Mouse (Mus musculus): ENCODE results near the gene Armh1. TPM values are rescaled to one million over a fixed set of nuclear protein-coding genes. Genes with fewer than 3 reads are reported as not detected.
"Not testable (repeated sequence)": the region's sequence is repeated elsewhere in the genome, so short reads cannot be mapped to it uniquely, and the experiment has no call there.

Armh1 gene
- total RNA-seq, 2 experiments from 2014 or later: not detected

- no peak for ATAC-seq (replicated peaks; ENCODE audit: low FRiP score, poor library complexity, severe bottlenecking)
These were observed 20.5 kb upstream of the Armh1 start for GRCm38 (mm10) chr4:117272459-117272858.

- peak; percentile 55; the same call in 1 of the 2 replicates for ATAC-seq (replicated peaks; ENCODE audit: low FRiP score, poor library complexity, severe bottlenecking)
These were observed 18.4 kb upstream of the Armh1 start for GRCm38 (mm10) chr4:117270278-117270677.

DNA sequence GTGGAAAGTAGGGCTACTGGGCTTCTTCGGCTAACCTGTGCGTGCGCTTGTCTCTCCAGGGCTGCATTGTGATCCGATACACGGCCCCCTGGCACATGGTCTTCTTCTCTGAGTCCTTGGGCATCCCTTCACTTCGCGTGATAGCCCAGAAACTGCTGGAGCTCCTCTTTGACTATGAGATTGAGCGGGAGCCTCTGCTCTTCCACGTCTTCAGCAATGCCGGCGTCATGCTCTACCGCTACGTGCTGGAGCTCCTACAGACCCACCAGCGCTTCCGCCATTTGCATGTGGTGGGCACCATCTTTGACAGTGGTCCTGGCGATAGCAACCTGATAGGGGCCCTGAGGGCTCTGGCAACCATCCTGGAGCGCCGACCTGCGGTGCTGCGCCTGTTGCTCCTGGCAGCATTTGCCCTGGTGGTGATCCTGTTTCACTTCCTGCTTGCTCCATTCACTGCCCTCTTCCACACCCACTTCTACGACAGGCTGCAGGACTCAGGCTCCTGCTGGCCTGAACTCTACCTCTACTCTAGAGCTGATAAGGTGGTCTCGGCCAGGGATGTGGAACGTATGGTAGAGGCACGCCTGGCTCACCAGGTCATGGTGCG, 16.0 kb upstream of the Armh1 start:
- ATAC-seq (replicated peaks; ENCODE audit: low FRiP score, poor library complexity, severe bottlenecking): no peak

DNA sequence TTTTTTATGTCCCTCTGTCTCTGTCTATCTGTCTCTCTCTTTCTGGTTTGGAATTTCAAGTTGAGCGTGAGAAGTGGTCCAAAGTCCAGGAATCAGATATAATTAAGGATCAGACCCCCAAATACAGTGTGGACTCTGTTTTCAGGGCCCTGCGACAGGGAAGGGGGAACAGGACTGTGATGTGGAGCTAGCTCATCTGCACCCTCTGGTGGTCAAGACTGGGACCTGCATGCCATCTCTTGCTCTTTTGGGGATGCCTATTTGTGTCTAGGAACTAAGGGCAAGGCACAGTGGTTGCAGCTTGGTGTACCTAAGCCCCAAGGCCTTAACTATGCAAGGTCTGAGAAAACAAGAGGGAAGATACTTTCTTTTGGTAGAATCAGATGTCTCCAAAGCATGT, 15.4 kb upstream of the Armh1 start:
- peak; percentile 56 for ATAC-seq (replicated peaks; ENCODE audit: low FRiP score, poor library complexity, severe bottlenecking)

DNA sequence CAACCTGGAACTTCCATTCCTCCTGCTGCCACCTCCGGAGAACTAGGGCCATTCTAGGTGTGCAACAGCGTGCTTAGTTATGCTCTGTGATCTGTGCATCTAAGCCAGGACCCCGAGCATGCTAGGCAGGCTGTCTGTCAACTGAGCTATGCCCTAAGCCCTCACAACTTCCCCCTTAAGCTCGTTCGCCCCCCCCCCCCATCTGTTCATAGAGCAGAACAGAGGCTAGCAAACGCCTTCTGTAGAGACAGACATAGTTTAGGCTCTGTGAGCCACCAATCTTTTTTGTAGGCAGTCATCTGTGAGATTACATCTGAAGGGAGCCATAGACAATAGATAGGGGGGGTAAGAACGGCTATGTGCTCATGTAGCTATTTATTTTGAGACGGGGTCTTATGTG, 11.1 kb upstream of the Armh1 start:
- ATAC-seq (replicated peaks; ENCODE audit: low FRiP score, poor library complexity, severe bottlenecking): no peak

GRCm38 (mm10) chr4:117262101-117262913, 10.4 kb upstream of the Armh1 start:
- ATAC-seq (replicated peaks; ENCODE audit: low FRiP score, poor library complexity, severe bottlenecking): no peak

GRCm38 (mm10) chr4:117261222-117261621, 9.3 kb upstream of the Armh1 start:
- ATAC-seq (replicated peaks; ENCODE audit: low FRiP score, poor library complexity, severe bottlenecking): no peak

DNA sequence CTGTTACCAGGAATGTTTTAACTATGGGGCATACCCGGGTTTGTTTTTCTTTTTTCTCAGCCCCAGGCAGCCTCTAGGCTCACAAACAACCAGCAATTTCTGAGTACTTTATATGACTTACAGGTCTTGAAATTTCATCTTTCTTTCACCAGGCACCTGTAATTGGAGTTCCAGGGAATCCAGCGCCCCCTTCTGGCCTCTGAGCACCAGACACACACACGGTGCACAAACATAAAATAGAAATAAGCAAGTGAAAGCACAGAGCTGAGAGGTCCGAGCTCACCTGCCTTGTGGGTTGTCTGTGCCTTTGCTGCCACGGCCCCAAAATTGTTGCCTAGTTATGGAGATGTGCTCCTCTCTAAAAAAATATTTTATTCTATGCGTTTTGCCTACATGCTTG, 8.0 kb upstream of the Armh1 start:
- ATAC-seq (replicated peaks; ENCODE audit: low FRiP score, poor library complexity, severe bottlenecking): not testable (repeated sequence)

DNA sequence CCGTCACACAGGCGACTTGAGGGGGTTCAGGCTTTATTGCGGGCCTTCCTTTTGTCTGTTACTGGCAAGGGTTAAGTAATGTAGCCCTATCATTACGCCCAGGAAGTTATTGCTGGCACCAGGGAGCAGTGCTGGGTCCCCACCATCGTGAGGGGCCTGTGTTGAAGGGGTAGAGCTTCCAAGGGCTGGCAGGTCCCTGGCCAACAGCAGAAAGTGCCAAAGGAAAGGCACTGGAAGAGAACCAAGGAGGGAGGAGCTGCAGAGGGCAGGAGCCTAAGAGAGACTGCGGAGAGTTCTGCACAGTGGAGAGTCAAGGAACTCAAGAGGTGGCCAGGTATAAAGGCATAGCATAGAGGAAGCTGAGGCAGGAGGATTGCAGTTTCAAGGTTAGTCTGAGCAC, 2.7 kb upstream of the Armh1 start:
- no peak for ATAC-seq (replicated peaks; ENCODE audit: low FRiP score, poor library complexity, severe bottlenecking)

DNA sequence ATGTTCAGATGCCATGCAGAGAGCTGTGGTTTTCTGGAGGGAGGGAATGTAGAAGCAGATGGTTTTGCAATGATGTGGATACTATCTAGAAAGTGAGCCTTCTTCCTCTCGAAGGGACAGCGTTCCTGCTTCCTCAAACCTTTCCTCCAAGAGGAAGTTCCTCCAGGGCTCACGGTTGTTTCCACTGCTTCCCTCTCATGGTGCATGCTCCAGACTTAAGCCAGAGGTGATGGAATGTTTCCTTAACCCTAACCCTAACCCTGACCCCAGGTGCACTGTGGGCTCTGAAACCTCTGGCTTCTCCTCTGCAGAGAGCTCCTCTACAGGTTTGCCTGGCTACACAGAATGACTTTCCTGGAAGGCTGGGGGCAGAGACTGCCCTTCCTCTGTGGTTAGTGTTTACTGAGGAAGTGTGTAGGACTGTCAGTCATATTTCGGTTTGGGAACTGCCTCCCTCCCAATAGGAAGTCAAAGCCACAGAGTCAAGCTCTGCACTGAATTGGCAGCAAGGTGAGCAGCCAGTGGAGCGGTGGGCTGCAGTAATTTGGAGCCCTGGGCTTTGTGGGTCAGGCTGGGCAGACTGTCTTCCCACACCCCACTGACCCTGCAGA, 2.2 kb upstream of the Armh1 start:
- no peak for ATAC-seq (replicated peaks; ENCODE audit: low FRiP score, poor library complexity, severe bottlenecking)

DNA sequence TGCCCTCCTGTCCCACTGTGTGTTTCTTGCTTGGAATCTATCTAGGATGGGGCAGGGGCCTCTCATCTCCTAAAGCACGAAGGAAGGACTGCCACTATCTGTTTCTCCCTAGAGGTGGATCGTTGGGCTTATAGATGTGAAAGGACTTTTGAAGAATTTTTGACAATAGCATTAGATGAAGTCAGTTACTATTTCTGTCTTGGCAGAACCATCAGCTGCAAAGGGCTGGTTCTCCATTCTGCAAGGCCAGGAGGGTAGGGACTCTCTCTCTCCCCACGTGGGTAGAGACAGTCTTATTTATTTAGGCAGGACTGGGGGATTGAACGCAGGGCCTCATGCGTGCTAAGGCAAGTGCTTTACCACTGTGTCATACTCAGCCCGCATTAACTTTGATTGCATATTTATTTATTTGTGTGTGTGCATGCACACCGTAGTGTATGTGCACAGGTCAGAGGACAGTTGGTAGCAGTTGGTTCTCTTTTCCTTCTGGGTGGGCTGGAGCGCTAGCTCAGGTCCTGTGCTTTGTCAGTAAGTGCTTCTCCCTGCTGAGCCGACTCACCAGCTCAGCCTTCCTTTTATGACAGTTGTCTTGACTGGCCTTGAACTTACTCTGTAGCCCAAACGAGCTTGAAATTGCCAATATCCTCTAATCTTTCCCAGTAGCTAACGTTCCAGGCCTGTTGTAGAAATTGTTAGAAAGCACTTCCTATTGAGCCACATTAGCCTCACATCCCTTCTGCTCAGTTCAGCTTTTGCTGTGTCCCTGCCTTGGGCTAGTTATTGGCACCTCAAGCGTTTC, 1.5 kb upstream of the Armh1 start:
- no peak for ATAC-seq (replicated peaks; ENCODE audit: low FRiP score, poor library complexity, severe bottlenecking)

GRCm38 (mm10) chr4:117252755-117253154, 830 bp upstream of the Armh1 start:
- ATAC-seq (replicated peaks; ENCODE audit: low FRiP score, poor library complexity, severe bottlenecking): no peak

DNA sequence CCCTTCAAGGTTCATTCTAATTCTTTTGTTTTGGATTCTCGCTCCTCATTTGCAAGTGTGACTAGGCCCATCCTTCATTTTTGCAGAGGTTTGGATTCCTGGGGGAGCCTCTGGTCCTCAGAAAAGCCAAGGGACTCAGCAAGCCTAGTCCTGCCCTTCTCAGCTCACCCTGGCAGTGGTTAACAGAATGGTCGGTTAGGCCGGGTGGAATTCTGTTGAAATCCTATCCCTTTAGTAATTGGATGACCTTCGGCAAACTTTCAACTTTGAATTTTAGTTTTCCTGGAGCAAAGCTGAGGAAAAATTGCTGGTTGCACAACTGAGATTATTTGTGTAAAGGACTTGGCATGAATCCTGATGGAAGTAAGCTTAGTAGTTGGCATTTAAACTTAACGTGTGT, 426 bp upstream of the Armh1 start:
- ATAC-seq (replicated peaks; ENCODE audit: low FRiP score, poor library complexity, severe bottlenecking): no peak

DNA sequence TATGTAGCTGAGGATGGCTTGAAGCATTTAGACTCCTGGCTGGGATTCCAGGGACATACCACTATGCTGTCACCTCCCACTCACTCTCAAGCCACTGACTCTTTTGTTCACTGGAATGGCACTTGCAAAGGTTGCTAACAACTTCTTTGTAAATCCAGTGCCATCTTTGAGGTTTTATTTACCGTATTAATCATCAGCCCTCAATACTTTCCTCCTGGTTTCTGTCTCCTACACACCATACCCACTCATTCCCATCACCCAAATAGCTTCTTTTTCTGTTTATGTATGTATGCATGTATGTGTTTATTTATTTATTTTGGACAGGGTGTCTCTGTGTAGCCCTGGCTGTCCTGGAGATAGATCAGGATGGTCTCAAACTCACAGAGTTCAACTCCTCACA, 943 bp downstream of the Armh1 start:
- ATAC-seq (replicated peaks; ENCODE audit: low FRiP score, poor library complexity, severe bottlenecking): no peak

DNA sequence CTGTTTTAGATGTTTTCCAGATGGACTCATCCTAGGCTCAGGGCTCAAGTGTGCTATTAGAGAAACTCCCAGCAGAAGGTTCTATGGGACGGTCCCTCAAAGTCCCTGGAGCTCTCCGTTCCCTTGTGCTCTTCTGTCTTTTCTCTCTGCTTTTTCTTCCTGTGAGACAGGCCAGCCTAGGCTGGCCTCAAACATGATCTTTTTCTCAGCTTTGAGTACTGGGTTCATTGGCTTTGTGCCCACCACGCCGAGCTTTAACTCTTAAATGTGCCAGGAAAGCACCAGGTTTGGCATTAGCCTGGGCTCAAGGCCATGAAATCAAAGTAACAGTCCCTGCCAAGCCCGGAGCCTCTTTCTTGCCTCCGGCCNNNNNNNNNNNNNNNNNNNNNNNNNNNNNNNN, 11.1 kb downstream of the Armh1 start:
- no peak for ATAC-seq (replicated peaks; ENCODE audit: low FRiP score, poor library complexity, severe bottlenecking)

- ATAC-seq (replicated peaks; ENCODE audit: low FRiP score, poor library complexity, severe bottlenecking): no peak
These were observed 12.8 kb downstream of the Armh1 start for GRCm38 (mm10) chr4:117239153-117239552.

DNA sequence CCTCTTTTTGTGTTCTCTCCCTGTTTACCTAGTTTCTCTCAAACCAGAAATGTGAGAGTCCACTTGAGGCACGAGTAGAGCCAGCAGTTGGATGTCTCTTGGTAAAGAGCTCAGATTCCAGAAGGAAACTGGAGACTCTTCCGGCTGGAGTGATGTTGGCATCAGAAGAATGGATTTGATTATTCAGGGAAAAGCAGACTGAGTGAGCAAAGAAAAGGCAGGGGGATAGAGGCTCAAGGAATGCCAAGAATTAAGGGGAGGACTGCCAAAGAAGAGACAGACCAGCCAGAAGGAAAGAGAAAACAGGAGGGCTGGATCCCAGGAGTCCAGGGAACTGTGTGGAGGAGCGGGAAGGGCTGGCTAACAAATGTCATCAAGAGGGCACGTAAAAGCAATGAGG, 16.1 kb downstream of the Armh1 start:
- ATAC-seq (replicated peaks; ENCODE audit: low FRiP score, poor library complexity, severe bottlenecking): no peak

DNA sequence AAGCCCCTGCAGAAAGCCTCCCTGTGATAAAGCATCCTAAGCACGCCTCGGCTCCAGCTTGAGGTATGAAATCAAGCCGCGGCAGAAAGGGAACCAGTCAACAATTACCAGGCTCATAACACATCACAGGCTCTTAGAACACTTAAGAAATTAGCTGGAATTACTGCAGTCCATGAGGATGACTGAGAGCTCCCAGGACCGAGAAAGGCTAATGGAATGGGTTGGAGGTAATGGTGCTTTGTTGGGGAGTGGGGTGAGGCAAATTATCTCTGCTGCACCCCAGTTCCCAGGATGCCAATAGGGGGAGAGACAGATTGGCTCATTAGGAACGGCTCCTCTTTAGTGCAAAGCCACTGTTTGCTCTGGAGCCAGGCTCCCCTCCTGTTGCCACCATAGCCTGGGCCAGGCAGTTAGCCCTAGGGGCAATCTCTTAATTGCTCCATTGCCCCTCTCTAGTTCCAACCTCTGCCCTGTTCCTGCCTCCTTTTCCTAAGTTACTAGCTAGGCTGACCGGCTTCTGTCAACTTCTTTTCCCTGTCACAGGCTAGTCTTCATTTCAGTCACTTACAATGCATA, 17.7 kb downstream of the Armh1 start:
- ATAC-seq (replicated peaks; ENCODE audit: low FRiP score, poor library complexity, severe bottlenecking): no peak

- ATAC-seq (replicated peaks; ENCODE audit: low FRiP score, poor library complexity, severe bottlenecking): no peak
These were observed 20.7 kb downstream of the Armh1 start for GRCm38 (mm10) chr4:117231208-117231607.

GRCm38 (mm10) chr4:117230331-117230730, 21.6 kb downstream of the Armh1 start:
- ATAC-seq (replicated peaks; ENCODE audit: low FRiP score, poor library complexity, severe bottlenecking): no peak

Measured in erythroid progenitor cell, adult 5-6 weeks (primary cell).